Mouse (Mus musculus): ENCODE data around the gene Cobl. TPM values are rescaled to one million over a fixed set of nuclear protein-coding genes. Genes with fewer than 3 reads are reported as not detected.

Gene Cobl
- total and polyA plus RNA-seq, 2 experiments from 2014 or later: 11.5 to 17.4 TPM

DNA sequence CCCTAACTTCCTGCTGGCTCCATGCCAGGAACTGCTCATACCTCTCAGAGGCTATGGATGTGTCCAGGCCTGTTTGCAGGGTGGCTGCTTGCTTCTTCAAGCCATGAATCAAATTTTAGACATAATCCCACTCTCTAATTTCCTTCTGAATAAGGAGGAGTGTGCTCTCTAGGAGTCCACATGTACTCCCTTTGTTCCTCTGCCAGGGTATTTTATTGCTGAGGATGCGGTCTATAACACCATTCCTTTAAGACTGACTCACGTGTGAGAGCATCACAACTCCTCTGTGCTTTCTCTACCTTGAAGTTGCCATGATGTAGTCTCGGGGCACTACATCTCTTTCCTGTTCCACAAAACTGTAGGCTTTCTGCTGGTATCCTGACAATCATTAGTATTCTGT lies 269.4 kb downstream of the Cobl start:
- Histone ChIP-seq H3K27ac (ENCODE audit: low read depth, low read length) (no peak overlapping the region), H3K27me3 (ENCODE audit: insufficient read depth, low read length) (no peaks in the 10 kb centered on the region), H3K4me2 (ENCODE audit: low read depth) (no peak overlapping the region), H3K9me3 (ENCODE audit: low read length) (no peaks in the 10 kb centered on the region), H3K9ac (no peak overlapping the region), H3K4me1 (ENCODE audit: insufficient read depth) (no peaks in the 10 kb centered on the region), H3K4me3 (ENCODE audit: low read depth, low read length) (no peak overlapping the region), H3K36me3 (ENCODE audit: insufficient read depth) (no peaks in the 10 kb centered on the region)
- DNase-seq (no peak), ATAC-seq (no peak)
- TF ChIP-seq CTCF (IDR thresholded peaks at IDR 0.05; ENCODE audit: low read depth): no peak
- WGBS: 79% methylated on average over 3 of the region's 3 CpGs

GRCm38 (mm10) chr11:12193369-12193768 lies 271.4 kb downstream of the Cobl start:
- H3K27me3 ChIP-seq (ENCODE audit: insufficient read depth, low read length): no peaks in the 10 kb centered on the region
- H3K4me3 ChIP-seq (ENCODE audit: low read depth, low read length): no peak overlapping the region
- no peak for ATAC-seq
- 78% methylated on average over 4 of the region's 4 CpGs for WGBS
- no peak overlapping the region for H3K27ac ChIP-seq (ENCODE audit: low read depth, low read length)
- DNase-seq: no peak
- H3K4me2 ChIP-seq (ENCODE audit: low read depth): no peak overlapping the region
- no peak overlapping the region for H3K9ac ChIP-seq
- H3K4me1 ChIP-seq (ENCODE audit: insufficient read depth): no peaks in the 10 kb centered on the region
- H3K36me3 ChIP-seq (ENCODE audit: insufficient read depth): no peaks in the 10 kb centered on the region
- no peak for TF ChIP-seq CTCF (IDR thresholded peaks at IDR 0.05; ENCODE audit: low read depth)
- H3K9me3 ChIP-seq (ENCODE audit: low read length): no peaks in the 10 kb centered on the region

- H3K4me1 ChIP-seq (ENCODE audit: insufficient read depth): no peaks in the 10 kb centered on the region
- H3K4me3 ChIP-seq (ENCODE audit: low read depth, low read length): no peak overlapping the region
- no peak overlapping the region for H3K4me2 ChIP-seq (ENCODE audit: low read depth)
- no peak for TF ChIP-seq CTCF (IDR thresholded peaks at IDR 0.05; ENCODE audit: low read depth)
- WGBS: 87% methylated on average over 2 of the region's 2 CpGs
- H3K9ac ChIP-seq: no peak overlapping the region
- no peak overlapping the region for H3K27ac ChIP-seq (ENCODE audit: low read depth, low read length)
- ATAC-seq: no peak
- DNase-seq: no peak
- no peaks in the 10 kb centered on the region for H3K36me3 ChIP-seq (ENCODE audit: insufficient read depth)
- H3K9me3 ChIP-seq (ENCODE audit: low read length): no peaks in the 10 kb centered on the region
- H3K27me3 ChIP-seq (ENCODE audit: insufficient read depth, low read length): no peaks in the 10 kb centered on the region
These were observed 273.4 kb downstream of the Cobl start for GRCm38 (mm10) chr11:12191386-12191785.

- no peak overlapping the region for H3K9ac ChIP-seq
- no peak for TF ChIP-seq CTCF (IDR thresholded peaks at IDR 0.05; ENCODE audit: low read depth)
- H3K4me2 ChIP-seq (ENCODE audit: low read depth): no peak overlapping the region
- no peaks in the 10 kb centered on the region for H3K36me3 ChIP-seq (ENCODE audit: insufficient read depth)
- ATAC-seq: no peak
- DNase-seq: no peak
- H3K9me3 ChIP-seq (ENCODE audit: low read length): no peaks in the 10 kb centered on the region
- H3K4me3 ChIP-seq (ENCODE audit: low read depth, low read length): no peak overlapping the region
- no peak overlapping the region for H3K27ac ChIP-seq (ENCODE audit: low read depth, low read length)
- H3K4me1 ChIP-seq (ENCODE audit: insufficient read depth): no peaks in the 10 kb centered on the region
- H3K27me3 ChIP-seq (ENCODE audit: insufficient read depth, low read length): no peaks in the 10 kb centered on the region
- WGBS: 77% methylated on average over 1 of the region's 1 CpGs
These were observed 274.3 kb downstream of the Cobl start for GRCm38 (mm10) chr11:12190417-12190816.
